ENCODE assay signal across 15 mouse cellular contexts in the genomic region with DNA sequence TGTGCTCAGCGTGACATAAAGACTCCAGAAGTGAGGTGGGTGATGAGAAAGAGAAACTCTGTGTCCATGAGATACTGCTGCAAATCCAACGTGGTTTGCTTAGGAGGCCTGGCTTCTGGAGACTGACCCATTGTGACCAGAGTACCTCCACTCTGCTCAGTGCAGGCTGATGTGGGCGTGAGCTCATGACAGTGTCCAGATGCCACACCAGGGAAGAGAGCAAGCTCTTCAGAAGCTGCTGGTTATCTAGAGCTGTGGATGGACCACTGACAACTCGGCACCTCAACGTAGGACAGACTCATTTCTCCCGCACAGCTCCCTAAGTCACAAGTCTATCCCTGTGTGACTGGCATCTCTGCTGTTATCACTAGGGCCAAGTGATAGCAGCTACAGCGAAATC.
"Had no signal": no experiment of that assay in that cellular context is flagged by ENCODE, and none has a peak within 500 bp of the region (broad histone marks: within the 10 kb centered on the region; RNA-seq: fewer than 3 reads in every experiment).

No protein-coding gene starts in this region.

- DNase-seq: kidney, postnatal 10 days; kidney, postnatal 4 days; liver; liver, embryonic 13.5 days; liver, postnatal 0 days; lung, postnatal 14 days; midbrain, embryonic 14.5 days; thymus, postnatal 4 days had no signal

- H3K36me3 ChIP-seq: limb, embryonic 12.5 days; liver, embryonic 13.5 days; lung, embryonic 15.5 days; neural tube, embryonic 12.5 days had no signal

- H3K4me3 ChIP-seq: layer of hippocampus, adult 2 months; limb, embryonic 12.5 days; liver, embryonic 13.5 days; lung, embryonic 15.5 days; megakaryocyte, embryonic 14.5 days; neural tube, embryonic 12.5 days had no signal

- H3K4me1 ChIP-seq: liver, embryonic 13.5 days; lung, embryonic 15.5 days; megakaryocyte, embryonic 14.5 days; neural tube, embryonic 12.5 days had no signal

- H3K27ac ChIP-seq: layer of hippocampus, adult 2 months; limb, embryonic 12.5 days; liver, embryonic 13.5 days; lung, embryonic 15.5 days; macrophage; neural tube, embryonic 12.5 days; stomach, postnatal 0 days had no signal

- ATAC-seq: liver, postnatal 0 days had no signal

- H3K9ac ChIP-seq: limb, embryonic 12.5 days; liver, embryonic 13.5 days; liver, postnatal 0 days; lung, embryonic 15.5 days; neural tube, embryonic 12.5 days had no signal

- H3K4me2 ChIP-seq: limb, embryonic 12.5 days; liver, embryonic 13.5 days; lung, embryonic 15.5 days; neural tube, embryonic 12.5 days had no signal

- H3K27me3 ChIP-seq: limb, embryonic 12.5 days; liver, embryonic 13.5 days; lung, embryonic 15.5 days; megakaryocyte, embryonic 14.5 days; neural tube, embryonic 12.5 days had no signal

- H3K9me3 ChIP-seq: limb, embryonic 12.5 days; liver, embryonic 13.5 days; lung, embryonic 15.5 days; neural tube, embryonic 12.5 days had no signal
